Mouse (Mus musculus) ES-Bruce4 (cell line): Measurements from ENCODE around the gene Ptprg. TPM values are rescaled to one million over a fixed set of nuclear protein-coding genes. Genes with fewer than 3 reads are reported as not detected.

Source experiments
- H3K27ac ChIP-seq: 2 replicates; pipeline ENCODE4 v1.5.1; 2012; ENCODE audit warnings: low read length, inconsistent platforms; ENCODE audit not compliant: insufficient read depth
- H3K27me3 ChIP-seq: 2 replicates; pipeline ENCODE4 v1.6.1; 2012; ENCODE audit warnings: mild to moderate bottlenecking, low read length, inconsistent platforms; ENCODE audit not compliant: control insufficient read depth, poor library complexity, insufficient read depth, severe bottlenecking
- H3K36me3 ChIP-seq: 2 replicates; pipeline ENCODE4 v1.6.1; 2012; ENCODE audit warnings: inconsistent platforms, mild to moderate bottlenecking, low read length, moderate library complexity; ENCODE audit not compliant: control insufficient read depth, poor library complexity, insufficient read depth, severe bottlenecking
- H3K4me1 ChIP-seq: one replicate; pipeline ENCODE4 v1.8.1; 2011; ENCODE audit warnings: low read length; ENCODE audit not compliant: control insufficient read depth, insufficient read depth
- H3K4me3 ChIP-seq: 2 replicates; pipeline ENCODE4 v1.5.1; 2011; ENCODE audit warnings: low read depth, mild to moderate bottlenecking, low read length
- H3K9ac ChIP-seq: 2 replicates; pipeline ENCODE4 v1.6.1; 2012; ENCODE audit warnings: low read depth, mild to moderate bottlenecking, inconsistent platforms; ENCODE audit not compliant: poor library complexity, severe bottlenecking
- H3K9me3 ChIP-seq: replicated peaks from 2 replicates; pipeline ENCODE4 v1.6.1; 2012; ENCODE audit warnings: mild to moderate bottlenecking, low read length, inconsistent platforms; ENCODE audit not compliant: control insufficient read depth, poor library complexity, insufficient read depth, severe bottlenecking
- CTCF ChIP-seq: IDR thresholded peaks from one replicate; pipeline ENCODE4 v1.8.1; 2011; ENCODE audit warnings: low read depth, low read length
- EP300 ChIP-seq: IDR thresholded peaks from 2 replicates; pipeline ENCODE4 v1.6.1; 2011; ENCODE audit warnings: low read depth, low read length; ENCODE audit not compliant: insufficient read depth
- POLR2A ChIP-seq: IDR thresholded peaks from one replicate; pipeline ENCODE4 v1.8.1; 2011; ENCODE audit warnings: low read length; ENCODE audit not compliant: insufficient read depth
- polyA plus RNA-seq: library from polyadenylated mRNA; stranded (reverse); fragments of >200 nt; gene quantifications from 2 replicates; pipeline ENCODE4 v1.2.4, GENCODE M21; 2011; ENCODE audit warnings: low read depth; ENCODE audit not compliant: missing spikeins, insufficient read depth, insufficient read length

The Ptprg gene
- polyA plus RNA-seq, 1 experiment = 27.4 TPM

DNA sequence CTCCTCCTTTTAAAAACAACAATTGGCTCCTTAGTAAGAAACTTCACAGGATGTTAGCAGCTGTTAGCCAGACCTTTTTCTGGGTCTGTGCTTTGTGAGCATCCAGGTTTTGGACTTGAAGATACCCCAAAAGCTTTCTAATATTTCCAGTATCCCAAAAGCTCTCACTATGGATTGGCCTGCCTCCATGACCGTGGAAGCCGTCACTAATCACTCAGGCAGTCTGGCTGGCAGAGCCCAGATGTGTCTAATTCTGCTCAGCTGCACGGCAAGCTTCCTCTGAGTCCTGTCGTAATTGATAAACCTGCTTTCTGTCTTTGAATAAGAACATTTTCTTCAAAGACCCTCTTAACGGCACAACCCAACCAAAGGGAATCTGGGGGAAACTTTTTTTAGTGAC lies 312.0 kb downstream of the Ptprg start:
- Histone ChIP-seq H3K27ac (no peak overlapping the region), H3K4me3 (no peak overlapping the region), H3K9ac (no peak overlapping the region), H3K4me1 (no peaks in the 10 kb centered on the region), H3K9me3 (no peaks in the 10 kb centered on the region), H3K27me3 (no peaks in the 10 kb centered on the region), H3K36me3 (no peaks in the 10 kb centered on the region)
- TF ChIP-seq EP300 (no peak), CTCF (no peak), POLR2A (no peak)

DNA sequence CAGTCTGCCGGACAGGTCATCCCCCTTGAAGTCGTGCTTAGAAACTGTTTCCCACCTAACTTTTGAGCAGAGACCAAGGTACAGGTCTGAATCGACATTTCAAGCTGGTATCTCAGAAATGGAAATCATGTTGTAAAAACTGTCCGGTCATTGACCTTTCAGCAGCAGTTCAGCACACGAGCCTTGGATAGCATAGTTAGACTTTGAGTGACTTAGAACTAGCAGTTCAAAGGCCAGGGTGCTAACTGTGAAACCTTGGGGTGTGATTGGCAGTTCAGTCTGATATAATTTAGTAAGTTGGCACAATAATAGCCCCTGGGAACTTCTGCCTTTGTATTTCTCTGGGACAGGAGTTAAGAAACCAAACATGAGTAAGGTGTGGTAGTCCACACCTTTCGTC lies 312.5 kb downstream of the Ptprg start:
- Histone ChIP-seq H3K9me3 (no peaks in the 10 kb centered on the region), H3K4me1 (no peaks in the 10 kb centered on the region), H3K27ac (no peak overlapping the region), H3K27me3 (no peaks in the 10 kb centered on the region), H3K4me3 (no peak overlapping the region), H3K36me3 (no peaks in the 10 kb centered on the region), H3K9ac (no peak overlapping the region)
- TF ChIP-seq EP300 = no peak
- TF ChIP-seq POLR2A = no peak
- TF ChIP-seq CTCF = no peak

DNA sequence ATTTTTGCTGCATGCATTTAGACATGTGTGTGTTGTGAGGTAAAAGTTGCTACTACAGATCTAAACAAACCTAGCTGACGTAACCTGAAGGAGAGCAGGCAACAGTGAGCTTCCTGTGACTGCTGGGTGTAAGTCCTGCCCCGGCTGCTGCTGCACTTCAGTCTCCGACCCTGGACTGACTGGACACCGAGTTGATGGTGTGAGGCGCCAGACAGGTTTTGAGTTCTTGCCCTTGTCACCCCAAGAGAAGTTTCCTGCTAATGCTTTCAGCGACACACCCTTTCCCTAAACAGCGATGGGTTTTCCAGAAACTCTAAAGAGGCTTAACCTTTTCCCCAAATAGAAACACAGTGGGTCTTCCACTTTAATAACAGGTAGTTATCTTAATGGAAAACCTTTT lies 313.1 kb downstream of the Ptprg start:
- no peaks in the 10 kb centered on the region for H3K27me3 ChIP-seq
- H3K4me1 ChIP-seq = no peaks in the 10 kb centered on the region
- H3K9ac ChIP-seq = no peak overlapping the region
- no peak overlapping the region for H3K4me3 ChIP-seq
- no peaks in the 10 kb centered on the region for H3K9me3 ChIP-seq
- TF ChIP-seq CTCF = no peak
- TF ChIP-seq EP300 = no peak
- no peak for TF ChIP-seq POLR2A
- no peaks in the 10 kb centered on the region for H3K36me3 ChIP-seq
- H3K27ac ChIP-seq = no peak overlapping the region

DNA sequence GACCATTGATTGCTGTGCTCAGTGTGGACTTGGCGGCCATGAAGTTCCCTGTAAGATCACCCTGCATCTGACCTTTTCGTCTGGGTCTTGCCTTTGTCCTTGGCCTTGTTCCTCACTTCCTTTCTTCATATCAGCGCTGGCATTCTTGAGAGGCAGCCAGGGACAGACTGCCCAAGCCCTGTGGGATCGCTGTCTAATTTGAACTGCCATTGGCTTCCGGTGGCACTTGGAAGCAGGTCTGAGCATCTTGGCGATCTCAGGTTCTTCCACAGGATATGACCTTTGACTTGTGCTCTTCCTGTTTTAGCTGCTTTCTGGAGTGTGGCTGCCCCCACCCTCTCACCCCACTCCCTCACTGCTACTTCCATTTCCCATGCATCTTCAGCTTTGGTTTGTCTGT lies 315.3 kb downstream of the Ptprg start:
- no peaks in the 10 kb centered on the region for H3K27me3 ChIP-seq
- TF ChIP-seq CTCF = no peak
- TF ChIP-seq POLR2A = no peak
- no peak for TF ChIP-seq EP300
- H3K4me1 ChIP-seq = no peaks in the 10 kb centered on the region
- no peaks in the 10 kb centered on the region for H3K36me3 ChIP-seq
- no peak overlapping the region for H3K4me3 ChIP-seq
- H3K27ac ChIP-seq = no peak overlapping the region
- no peaks in the 10 kb centered on the region for H3K9me3 ChIP-seq
- no peak overlapping the region for H3K9ac ChIP-seq

DNA sequence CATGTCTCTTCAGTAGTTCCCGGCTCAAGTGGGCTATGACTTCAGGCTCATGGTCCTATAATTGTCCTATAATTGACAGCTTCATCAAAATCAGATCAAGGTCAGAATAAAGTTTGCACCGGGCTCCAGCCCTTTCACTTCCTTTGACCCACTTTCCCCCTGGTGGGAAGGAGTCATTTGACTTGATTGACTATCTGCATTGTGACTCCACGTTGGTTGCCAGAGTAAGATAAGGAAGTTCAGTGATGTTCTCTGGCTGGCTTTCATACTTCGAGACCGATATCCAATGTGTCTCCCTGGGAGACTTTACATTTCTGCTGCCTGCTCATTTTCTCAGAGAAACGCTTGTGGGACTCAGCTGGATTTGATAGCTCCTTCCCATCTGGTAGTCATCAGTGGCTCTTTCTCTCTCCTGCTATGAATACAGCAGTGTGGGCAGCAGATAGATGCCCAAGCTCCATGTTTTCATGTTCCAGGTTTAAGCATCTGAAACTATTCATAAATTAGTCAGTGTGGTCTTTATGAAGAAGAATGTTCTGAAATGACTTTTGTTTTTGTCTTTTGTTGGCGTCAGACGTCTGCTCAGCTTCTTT lies 318.5 kb downstream of the Ptprg start:
- Histone ChIP-seq H3K9me3 (no peaks in the 10 kb centered on the region; the same call in 1 of the 2 replicates), H3K27me3 (no peaks in the 10 kb centered on the region), H3K9ac (no peak overlapping the region), H3K27ac (no peak overlapping the region), H3K4me1 (no peaks in the 10 kb centered on the region), H3K36me3 (no peaks in the 10 kb centered on the region), H3K4me3 (no peak overlapping the region)
- TF ChIP-seq POLR2A (no peak), CTCF (no peak), EP300 (no peak)

DNA sequence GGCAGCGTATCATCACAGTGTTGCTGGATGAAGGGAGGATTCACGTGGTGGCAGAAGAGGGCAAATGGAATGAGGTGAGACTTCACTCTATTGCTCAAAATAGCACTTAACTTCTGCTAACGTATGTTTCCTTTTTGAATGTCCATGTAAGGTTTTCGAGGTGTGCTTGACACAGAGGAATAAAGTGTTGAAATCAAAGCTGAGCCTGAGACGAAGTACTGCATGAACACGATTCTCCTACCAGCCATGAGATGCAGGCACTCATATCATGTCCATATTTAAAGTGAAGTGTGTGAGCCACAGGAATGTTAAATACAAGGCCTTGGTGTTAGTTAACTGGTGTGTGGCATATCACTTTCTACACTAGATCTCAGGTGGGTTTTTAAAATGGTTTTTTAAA lies 320.9 kb downstream of the Ptprg start:
- Histone ChIP-seq H3K4me3 (no peak overlapping the region), H3K27ac (no peak overlapping the region), H3K9ac (no peak overlapping the region), H3K27me3 (no peaks in the 10 kb centered on the region), H3K36me3 (no peaks in the 10 kb centered on the region), H3K9me3 (no peaks in the 10 kb centered on the region; the same call in 1 of the 2 replicates), H3K4me1 (no peaks in the 10 kb centered on the region)
- TF ChIP-seq POLR2A (no peak), CTCF (no peak), EP300 (no peak)
